Mouse (Mus musculus): ENCODE measurements around the gene Rbfox2. TPM values are rescaled to one million over a fixed set of nuclear protein-coding genes. Genes with fewer than 3 reads are reported as not detected.

The Rbfox2 gene
- polyA plus RNA-seq, 1 experiment from 2014 or later: 23.2 TPM

GRCm38 (mm10) chr15:77079256-77079822 lies 227.5 kb downstream of the Rbfox2 start:
- ATAC-seq (ENCODE audit: low FRiP score, low TSS enrichment) (no peak), DNase-seq (ENCODE audit: low spot score) (no peak)
- H3K9ac ChIP-seq (ENCODE audit: low read length): no peak overlapping the region
- H3K4me3 ChIP-seq (ENCODE audit: low read depth, low read length): no peak overlapping the region
- H3K4me1 ChIP-seq (replicated peaks; ENCODE audit: control insufficient read depth, insufficient read depth): no peaks in the 10 kb centered on the region
- H3K27ac ChIP-seq (replicated peaks): no peak overlapping the region
- TF ChIP-seq CTCF (IDR thresholded peaks at IDR 0.05; ENCODE audit: low read depth) (no peak), EP300 (optimal IDR thresholded peaks at IDR 0.05) (no peak)
- 81% methylated on average over 14 of the region's 14 CpGs for WGBS
- H3K9me3 ChIP-seq (ENCODE audit: control insufficient read depth, low read length): no peaks in the 10 kb centered on the region
- peaks cover 18% of the 10 kb centered on the region for H3K36me3 ChIP-seq (ENCODE audit: control insufficient read depth, insufficient read depth, low read length)
- no peak overlapping the region for H3K4me2 ChIP-seq (replicated peaks; ENCODE audit: low read depth)
- no peaks in the 10 kb centered on the region for H3K27me3 ChIP-seq (ENCODE audit: control insufficient read depth, insufficient read depth, low read length)

GRCm38 (mm10) chr15:77078786-77079185 lies 228.0 kb downstream of the Rbfox2 start:
- Histone ChIP-seq H3K36me3 (ENCODE audit: control insufficient read depth, insufficient read depth, low read length) (peaks cover 18% of the 10 kb centered on the region), H3K27me3 (ENCODE audit: control insufficient read depth, insufficient read depth, low read length) (no peaks in the 10 kb centered on the region), H3K4me1 (replicated peaks; ENCODE audit: control insufficient read depth, insufficient read depth) (no peaks in the 10 kb centered on the region), H3K27ac (replicated peaks) (no peak overlapping the region), H3K9ac (ENCODE audit: low read length) (no peak overlapping the region), H3K4me2 (replicated peaks; ENCODE audit: low read depth) (no peak overlapping the region), H3K9me3 (ENCODE audit: control insufficient read depth, low read length) (no peaks in the 10 kb centered on the region), H3K4me3 (ENCODE audit: low read depth, low read length) (no peak overlapping the region)
- ATAC-seq (ENCODE audit: low FRiP score, low TSS enrichment): no peak
- 84% methylated on average over 3 of the region's 3 CpGs for WGBS
- no peak for DNase-seq (ENCODE audit: low spot score)
- TF ChIP-seq EP300 (optimal IDR thresholded peaks at IDR 0.05): no peak
- no peak for TF ChIP-seq CTCF (IDR thresholded peaks at IDR 0.05; ENCODE audit: low read depth)

DNA sequence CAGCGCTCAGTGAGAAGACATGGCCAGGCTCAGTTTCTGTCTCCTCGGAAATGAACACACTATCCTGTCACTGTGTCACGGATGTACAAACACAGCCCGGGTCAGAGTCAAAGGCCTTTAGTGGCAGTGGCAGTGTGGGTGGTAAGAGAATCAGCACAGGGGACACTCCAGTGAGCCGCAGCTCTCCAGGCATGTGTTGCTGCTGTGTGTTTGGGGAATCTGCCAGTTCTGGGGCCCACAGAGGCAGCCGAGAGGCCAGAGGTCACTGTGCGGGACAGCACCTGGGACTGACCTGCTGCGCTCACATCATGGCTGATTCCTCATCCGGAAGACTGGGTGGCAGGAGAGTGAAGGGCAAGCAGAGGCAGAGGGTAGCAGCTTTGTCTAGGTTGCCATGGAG lies 228.9 kb downstream of the Rbfox2 start:
- no peak for TF ChIP-seq CTCF (IDR thresholded peaks at IDR 0.05; ENCODE audit: low read depth)
- no peak for TF ChIP-seq EP300 (optimal IDR thresholded peaks at IDR 0.05)
- ATAC-seq (ENCODE audit: low FRiP score, low TSS enrichment): no peak
- 89% methylated on average over 9 of the region's 9 CpGs for WGBS
- no peaks in the 10 kb centered on the region for H3K4me1 ChIP-seq (replicated peaks; ENCODE audit: control insufficient read depth, insufficient read depth)
- no peak overlapping the region for H3K4me3 ChIP-seq (ENCODE audit: low read depth, low read length)
- peaks cover 15% of the 10 kb centered on the region for H3K36me3 ChIP-seq (ENCODE audit: control insufficient read depth, insufficient read depth, low read length)
- no peak for DNase-seq (ENCODE audit: low spot score)
- H3K9ac ChIP-seq (ENCODE audit: low read length): no peak overlapping the region
- no peak overlapping the region for H3K27ac ChIP-seq (replicated peaks)
- no peak overlapping the region for H3K4me2 ChIP-seq (replicated peaks; ENCODE audit: low read depth)
- H3K27me3 ChIP-seq (ENCODE audit: control insufficient read depth, insufficient read depth, low read length): no peaks in the 10 kb centered on the region
- no peaks in the 10 kb centered on the region for H3K9me3 ChIP-seq (ENCODE audit: control insufficient read depth, low read length)

GRCm38 (mm10) chr15:77076523-77076922 lies 230.3 kb downstream of the Rbfox2 start:
- Histone ChIP-seq H3K27ac (replicated peaks) (no peak overlapping the region), H3K4me2 (replicated peaks; ENCODE audit: low read depth) (no peak overlapping the region), H3K9ac (ENCODE audit: low read length) (no peak overlapping the region), H3K9me3 (ENCODE audit: control insufficient read depth, low read length) (no peaks in the 10 kb centered on the region), H3K36me3 (ENCODE audit: control insufficient read depth, insufficient read depth, low read length) (peaks cover 11% of the 10 kb centered on the region), H3K27me3 (ENCODE audit: control insufficient read depth, insufficient read depth, low read length) (no peaks in the 10 kb centered on the region), H3K4me3 (ENCODE audit: low read depth, low read length) (no peak overlapping the region), H3K4me1 (replicated peaks; ENCODE audit: control insufficient read depth, insufficient read depth) (no peaks in the 10 kb centered on the region)
- TF ChIP-seq EP300 (optimal IDR thresholded peaks at IDR 0.05) (no peak), CTCF (IDR thresholded peaks at IDR 0.05; ENCODE audit: low read depth) (no peak; the same call in 1 of the 2 replicates)
- DNase-seq (ENCODE audit: low spot score): no peak
- no peak for ATAC-seq (ENCODE audit: low FRiP score, low TSS enrichment)
- 57% methylated on average over 3 of the region's 3 CpGs for WGBS

- ATAC-seq (ENCODE audit: low FRiP score, low TSS enrichment) (peak; percentile 53; the same call in 1 of the 2 replicates), DNase-seq (ENCODE audit: low spot score) (peak; percentile 49)
- Histone ChIP-seq H3K27me3 (ENCODE audit: control insufficient read depth, insufficient read depth, low read length) (no peaks in the 10 kb centered on the region), H3K36me3 (ENCODE audit: control insufficient read depth, insufficient read depth, low read length) (no peaks in the 10 kb centered on the region; the same call in 1 of the 2 replicates), H3K4me3 (ENCODE audit: low read depth, low read length) (no peak overlapping the region), H3K9me3 (ENCODE audit: control insufficient read depth, low read length) (no peaks in the 10 kb centered on the region), H3K4me2 (replicated peaks; ENCODE audit: low read depth) (no peak overlapping the region), H3K9ac (ENCODE audit: low read length) (no peak overlapping the region), H3K27ac (replicated peaks) (no peak overlapping the region), H3K4me1 (replicated peaks; ENCODE audit: control insufficient read depth, insufficient read depth) (no peaks in the 10 kb centered on the region)
- TF ChIP-seq EP300 (optimal IDR thresholded peaks at IDR 0.05) (no peak), CTCF (IDR thresholded peaks at IDR 0.05; ENCODE audit: low read depth) (no peak)
- 55% methylated on average over 4 of the region's 4 CpGs for WGBS
Observed at GRCm38 (mm10) chr15:77072556-77073163, 234.1 kb downstream of the Rbfox2 start.

- Histone ChIP-seq H3K27me3 (ENCODE audit: control insufficient read depth, insufficient read depth, low read length) (no peaks in the 10 kb centered on the region), H3K27ac (replicated peaks) (no peak overlapping the region), H3K9ac (ENCODE audit: low read length) (no peak overlapping the region), H3K36me3 (ENCODE audit: control insufficient read depth, insufficient read depth, low read length) (no peaks in the 10 kb centered on the region), H3K4me1 (replicated peaks; ENCODE audit: control insufficient read depth, insufficient read depth) (no peaks in the 10 kb centered on the region), H3K9me3 (ENCODE audit: control insufficient read depth, low read length) (no peaks in the 10 kb centered on the region), H3K4me3 (ENCODE audit: low read depth, low read length) (peak overlapping the region; percentile 13; the same call in 1 of the 2 replicates), H3K4me2 (replicated peaks; ENCODE audit: low read depth) (peak overlapping the region; percentile 27; the same call in 1 of the 2 replicates)
- WGBS: 19% methylated on average over 10 of the region's 10 CpGs
- TF ChIP-seq EP300 (optimal IDR thresholded peaks at IDR 0.05) (no peak), CTCF (IDR thresholded peaks at IDR 0.05; ENCODE audit: low read depth) (peak; percentile 70)
- peak; percentile 74 for ATAC-seq (ENCODE audit: low FRiP score, low TSS enrichment)
- DNase-seq (ENCODE audit: low spot score): peak; percentile 68
Observed at GRCm38 (mm10) chr15:77071501-77071900, 235.3 kb downstream of the Rbfox2 start.
